Mouse (Mus musculus): ENCODE data around the gene Gm5168.
"Not testable (repeated sequence)": the region's sequence is repeated elsewhere in the genome, so short reads cannot be mapped to it uniquely, and the experiment has no call there.

Gene Gm5168

DNA sequence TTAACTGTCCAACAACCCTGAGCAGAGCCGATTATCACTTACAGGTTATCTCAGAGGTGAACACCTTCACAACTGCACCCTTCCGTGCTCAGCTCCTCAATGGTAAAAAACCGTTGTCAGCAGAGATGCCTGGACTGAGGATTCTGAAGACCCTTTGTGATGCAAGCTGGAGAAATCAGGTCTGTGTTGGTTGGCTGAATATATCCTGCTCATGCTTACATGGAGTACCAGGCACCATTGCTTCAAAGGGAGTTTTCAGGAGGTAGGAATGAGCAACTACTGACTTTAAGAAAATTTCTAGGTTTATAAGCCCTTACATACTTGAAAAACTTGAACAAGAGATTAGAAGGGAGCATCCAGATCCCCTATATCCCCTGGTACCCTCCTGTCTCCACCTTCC lies at the start of gene Gm5168:
Gene Gm5168, minus strand, starts transcription at position 101 of the 400 bp plus-strand sequence.
- in situ Hi-C loops (cut with MboI; ENCODE audit: low pct_unique_long_range_greater_than_20kb in 1 of 2, low sequenced_read_pairs in 2 of 2, unreplicated experiment in 1 of 2) = not testable (repeated sequence)
